Mouse (Mus musculus): Measurements from ENCODE around the gene Mecp2.
"Not testable (repeated sequence)": the region's sequence is repeated elsewhere in the genome, so short reads cannot be mapped to it uniquely, and the experiment has no call there.

Gene Mecp2

DNA sequence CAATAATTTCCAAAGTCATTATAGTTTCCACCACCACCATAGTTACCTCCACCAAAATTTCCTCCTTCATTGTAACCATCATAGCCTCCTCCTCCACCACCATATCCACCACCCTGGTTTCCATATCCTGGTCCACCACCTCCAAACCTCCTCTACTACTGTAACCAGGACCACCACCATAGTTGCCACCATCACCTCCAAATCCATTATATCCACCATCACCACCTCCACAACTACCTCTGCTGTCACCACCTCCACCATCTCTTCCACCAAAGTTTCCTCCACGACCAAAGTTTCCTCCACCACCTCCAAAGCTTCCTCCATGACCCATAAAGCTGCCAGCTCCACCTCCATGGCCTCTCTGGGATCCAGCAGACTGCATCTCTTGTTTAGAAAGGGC lies at the start of gene Mecp2:
Gene Mecp2, minus strand, starts transcription at position 101 of the 400 bp plus-strand sequence.
- DNase-seq = not testable (repeated sequence)

DNA sequence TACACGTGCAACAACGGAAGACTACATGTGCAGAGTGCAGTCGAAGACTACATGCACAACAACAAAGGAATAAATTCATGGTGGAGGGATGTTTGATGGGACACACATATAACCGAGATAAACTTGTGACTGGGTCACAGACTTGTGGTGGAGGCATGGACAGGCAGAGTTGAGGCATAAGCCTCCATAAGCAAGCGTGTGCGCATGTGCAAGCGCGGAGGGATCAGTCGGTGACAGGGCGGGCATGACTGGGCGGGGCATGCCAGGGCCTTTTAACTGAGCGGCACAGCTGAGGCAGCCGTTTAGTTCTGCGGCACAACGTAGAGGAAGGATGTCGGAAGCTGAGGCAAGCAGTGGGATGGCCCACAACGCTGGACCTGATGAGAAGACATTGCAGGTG lies 41.8 kb upstream of the Mecp2 start, which contains the start of gene Tktl1:
Gene Tktl1, plus strand, starts transcription at position 301 of the 400 bp plus-strand sequence.
- DNase-seq = no peak

DNA sequence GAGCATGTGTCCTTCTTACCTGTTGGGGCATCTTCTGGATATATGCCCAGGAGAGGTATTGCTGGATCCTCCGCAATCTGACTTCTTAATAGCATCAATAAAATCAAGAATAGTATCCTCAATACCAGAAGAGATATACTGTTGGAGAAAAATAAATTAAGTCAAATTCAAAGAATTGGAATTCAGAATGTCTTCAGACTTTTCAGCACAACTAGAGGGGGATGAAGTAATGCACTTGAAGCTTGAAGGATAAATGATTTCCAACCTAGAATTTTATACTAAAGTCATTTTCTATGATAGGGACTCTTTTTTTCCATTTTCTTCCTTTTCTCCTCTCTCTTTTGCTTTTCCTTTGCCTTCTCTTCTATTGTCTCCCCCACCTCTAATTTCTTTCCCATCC lies 32.6 kb upstream of the Mecp2 start, which contains the start of gene Tex28:
Gene Tex28, minus strand, starts transcription at position 101 of the 400 bp plus-strand sequence.
- DNase-seq = no peak

DNA sequence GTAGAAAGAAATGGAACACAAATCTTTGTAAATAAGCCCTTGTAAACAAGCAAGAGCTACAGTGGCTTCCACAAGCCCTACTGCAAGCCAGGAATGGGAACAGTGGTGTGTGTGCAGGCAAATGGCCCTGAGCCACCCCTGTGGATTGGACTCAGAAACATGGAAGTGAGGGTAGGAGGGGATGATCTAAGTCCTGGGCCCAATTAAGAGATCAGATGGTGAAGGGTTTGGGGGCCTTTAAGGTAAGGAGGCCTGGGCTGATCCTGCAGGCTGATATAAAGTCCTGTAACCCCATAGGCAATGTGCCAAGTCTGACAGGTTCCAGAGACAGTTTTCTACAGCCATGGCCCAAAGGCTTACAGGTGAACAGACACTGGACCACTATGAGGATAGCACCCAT lies 8.0 kb downstream of the Mecp2 start, which contains the start of gene Opn1mw:
Gene Opn1mw, plus strand, starts transcription at position 301 of the 400 bp plus-strand sequence.
- DNase-seq = no peak

DNA sequence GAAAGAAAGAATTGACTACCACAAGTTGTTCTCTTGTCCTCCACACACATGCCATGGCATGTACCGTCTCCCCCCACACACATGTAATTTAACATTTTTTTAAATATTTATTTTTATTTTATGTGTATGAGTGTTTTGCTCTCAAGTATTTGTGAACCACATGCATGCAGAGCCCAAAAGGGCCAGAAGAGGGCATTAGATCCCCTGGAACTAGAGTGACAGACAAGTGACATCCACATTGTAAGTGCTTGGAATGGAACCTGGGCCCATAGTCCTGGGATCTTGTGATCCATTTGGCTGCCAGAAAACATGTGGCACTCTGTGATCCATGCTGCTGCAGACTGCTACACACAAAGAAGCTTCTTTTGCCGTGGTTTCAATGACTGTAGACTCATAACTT lies 10.2 kb downstream of the Mecp2 start:
- peak; percentile 54 for DNase-seq

DNA sequence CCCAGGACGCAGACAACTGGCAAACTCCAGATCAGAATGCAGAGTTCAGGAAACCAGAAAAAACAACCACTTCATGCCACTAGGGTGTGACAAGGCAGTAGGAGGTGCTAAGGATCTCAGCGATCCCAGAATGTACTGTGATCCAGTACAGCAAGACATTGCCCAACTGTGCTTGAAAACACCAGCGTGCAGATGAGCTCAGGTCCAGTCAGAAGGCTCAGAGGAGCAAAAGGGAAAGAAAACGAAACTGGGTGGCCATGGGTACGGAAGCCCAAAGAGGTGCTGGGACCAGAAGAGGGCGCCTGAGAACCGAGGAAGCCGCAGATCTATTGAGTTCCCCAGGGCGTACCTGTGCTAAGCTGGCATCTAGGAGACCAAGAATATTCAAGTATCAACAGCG lies 19.7 kb downstream of the Mecp2 start:
- DNase-seq = peak; percentile 70

DNA sequence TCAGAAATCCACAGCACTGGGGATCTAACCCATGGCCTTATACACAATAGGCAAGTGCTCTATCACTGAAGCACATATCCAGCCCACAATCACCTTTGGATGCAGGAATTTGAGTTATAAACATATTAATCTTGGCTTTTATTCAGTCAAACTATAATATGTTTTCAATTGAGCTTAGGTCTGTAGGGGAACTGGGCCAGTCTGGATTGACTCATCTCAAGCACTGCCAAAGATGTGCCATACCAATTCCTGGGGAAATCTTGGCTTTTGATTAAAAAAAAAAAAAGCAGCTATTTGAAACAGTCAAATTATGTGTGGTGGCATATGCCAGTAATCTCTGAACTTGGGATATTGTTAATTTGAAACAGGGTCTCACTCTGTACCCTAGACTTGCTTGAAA lies 21.1 kb downstream of the Mecp2 start:
- DNase-seq = no peak

DNA sequence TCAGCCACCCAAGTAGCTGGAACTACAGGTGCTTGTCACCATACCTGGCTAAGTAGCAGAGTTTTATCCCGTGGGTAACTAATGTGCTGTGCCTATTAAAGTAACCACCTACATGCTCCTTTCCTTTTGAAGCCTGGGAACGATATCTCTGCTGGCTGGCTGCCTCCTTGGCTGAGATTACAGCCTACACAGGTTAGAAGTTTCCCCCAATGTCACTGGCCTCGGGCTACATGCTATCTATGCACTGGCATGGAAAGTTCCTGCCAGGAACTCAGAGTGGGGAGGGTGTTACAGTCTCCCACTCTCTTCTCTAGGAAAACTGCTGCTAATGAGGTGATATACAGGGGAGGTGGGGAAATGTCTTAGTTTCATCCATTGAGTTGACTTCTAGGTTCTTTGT lies 26.4 kb downstream of the Mecp2 start:
- DNase-seq = no peak

DNA sequence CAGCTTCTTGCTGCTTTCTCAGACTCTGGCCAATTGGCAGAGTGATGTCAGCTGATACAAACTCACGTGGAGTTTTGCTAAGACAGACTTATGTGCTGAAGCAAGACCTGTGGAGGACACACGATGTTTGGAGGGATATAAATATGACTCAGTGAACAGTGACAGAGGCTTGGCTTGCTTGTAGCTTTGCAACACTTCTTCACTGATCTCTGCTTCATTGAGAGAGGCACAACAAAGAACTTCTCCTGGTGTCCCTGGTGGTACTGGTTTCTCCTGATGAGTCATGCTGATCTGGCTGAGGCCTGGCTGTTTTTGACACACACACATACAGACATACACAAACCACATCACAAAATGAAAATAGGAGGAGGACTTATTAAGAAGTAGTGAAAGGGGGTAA lies 29.2 kb downstream of the Mecp2 start:
- DNase-seq = no peak

DNA sequence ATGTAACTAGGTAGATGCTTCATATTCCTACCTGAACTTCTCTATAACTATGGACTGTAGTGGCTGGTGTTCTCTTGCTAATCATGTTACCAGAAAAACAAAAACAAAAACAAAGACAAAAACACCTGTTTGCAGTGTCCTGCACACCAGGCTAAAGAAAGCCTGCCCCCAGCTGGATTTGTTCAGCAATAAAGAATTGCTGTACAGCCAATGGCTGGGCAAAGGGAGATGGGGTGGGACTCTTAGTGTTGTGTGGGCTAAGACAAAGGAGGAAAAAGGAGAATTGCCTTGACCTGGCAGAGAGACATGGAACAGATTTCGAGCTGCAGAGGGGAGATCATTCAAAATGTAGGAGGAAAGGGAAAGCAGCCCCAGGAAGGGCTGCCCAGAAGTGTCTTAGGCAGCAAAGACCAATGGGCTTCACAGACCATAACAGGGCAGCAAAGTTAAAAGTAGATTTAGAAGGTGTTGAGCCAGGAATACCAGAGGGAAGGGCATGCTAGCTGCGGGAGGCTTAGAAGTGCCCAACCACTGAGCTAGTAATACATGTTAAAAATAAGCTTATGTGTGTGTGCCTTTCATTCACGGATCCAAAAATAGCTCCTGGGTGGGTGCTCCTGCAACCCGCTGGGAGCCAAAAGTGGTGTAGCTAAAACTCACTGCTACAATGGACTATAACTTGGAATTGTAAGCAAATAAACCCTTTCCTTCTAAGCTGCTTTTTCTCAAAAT lies 31.5 kb downstream of the Mecp2 start:
- no peak for DNase-seq

DNA sequence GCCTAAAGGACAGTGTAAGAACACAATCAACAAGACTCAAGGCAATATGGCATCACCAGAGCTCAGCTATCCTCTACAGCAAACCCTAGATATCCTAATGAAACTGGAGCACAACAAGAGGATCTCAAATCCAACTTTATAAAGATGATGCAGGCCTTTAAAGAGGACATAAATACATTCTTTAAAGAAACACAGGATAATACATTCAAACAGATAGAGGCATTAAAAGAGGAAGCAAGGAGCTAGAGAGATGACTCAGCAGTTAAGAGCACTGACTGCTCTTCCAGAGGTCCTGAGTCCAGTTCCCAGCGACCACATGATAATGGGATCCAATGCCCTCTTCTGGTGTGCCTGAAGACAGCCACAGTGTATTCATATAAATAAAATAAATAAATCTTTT lies 40.0 kb downstream of the Mecp2 start:
- DNase-seq = no peak

DNA sequence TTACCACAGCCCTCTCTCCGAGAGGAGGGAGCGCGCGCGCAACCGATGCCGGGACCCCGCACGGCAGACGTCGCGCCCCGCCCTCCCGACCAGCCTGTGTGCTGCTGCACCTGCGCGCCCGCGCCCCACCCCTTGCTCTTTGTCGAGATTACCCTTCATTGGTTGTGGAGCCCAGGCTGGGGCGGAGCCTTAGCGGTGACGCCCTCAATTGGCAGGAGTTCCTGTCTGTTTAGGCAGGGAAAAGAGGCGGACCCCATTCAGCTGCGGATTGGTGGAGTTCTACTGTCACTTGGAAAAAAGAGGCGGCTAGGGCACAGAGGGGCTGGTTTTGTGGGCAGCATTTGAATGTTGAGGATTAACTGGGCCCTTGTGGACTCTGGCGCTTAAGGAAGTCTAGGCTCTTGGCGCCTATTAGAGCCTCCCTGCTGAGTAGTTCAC lies 49.5 kb downstream of the Mecp2 start:
- peak; percentile 95 for DNase-seq

DNA sequence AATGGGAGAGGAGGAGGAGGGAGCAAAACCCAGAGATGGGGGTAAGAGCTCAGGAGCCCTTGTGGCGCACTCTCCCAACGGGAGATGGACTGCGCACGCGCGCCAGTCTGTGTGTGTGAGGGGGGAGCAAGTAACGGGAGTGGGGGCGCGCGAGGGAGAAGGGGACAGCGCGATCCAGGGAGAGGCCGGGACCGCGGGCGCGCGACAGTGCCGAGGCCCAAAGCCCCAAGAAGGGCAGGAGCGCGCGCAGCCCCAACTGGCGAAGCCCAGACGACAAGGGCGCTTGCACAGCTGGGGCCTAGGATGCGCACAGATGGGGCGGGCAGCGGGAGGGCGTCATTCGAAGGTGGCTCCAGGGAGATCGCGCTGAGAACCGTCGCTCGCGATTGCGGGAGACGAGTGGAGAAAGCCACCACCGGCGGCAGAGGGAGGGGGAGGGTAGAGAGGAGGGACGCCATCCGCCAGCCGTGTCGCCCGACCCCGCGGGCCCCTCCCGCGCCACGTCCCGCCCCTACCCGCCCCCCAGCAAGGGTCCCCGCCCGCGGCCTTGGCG lies 50.1 kb downstream of the Mecp2 start:
- peak; percentile 78 for DNase-seq

DNA sequence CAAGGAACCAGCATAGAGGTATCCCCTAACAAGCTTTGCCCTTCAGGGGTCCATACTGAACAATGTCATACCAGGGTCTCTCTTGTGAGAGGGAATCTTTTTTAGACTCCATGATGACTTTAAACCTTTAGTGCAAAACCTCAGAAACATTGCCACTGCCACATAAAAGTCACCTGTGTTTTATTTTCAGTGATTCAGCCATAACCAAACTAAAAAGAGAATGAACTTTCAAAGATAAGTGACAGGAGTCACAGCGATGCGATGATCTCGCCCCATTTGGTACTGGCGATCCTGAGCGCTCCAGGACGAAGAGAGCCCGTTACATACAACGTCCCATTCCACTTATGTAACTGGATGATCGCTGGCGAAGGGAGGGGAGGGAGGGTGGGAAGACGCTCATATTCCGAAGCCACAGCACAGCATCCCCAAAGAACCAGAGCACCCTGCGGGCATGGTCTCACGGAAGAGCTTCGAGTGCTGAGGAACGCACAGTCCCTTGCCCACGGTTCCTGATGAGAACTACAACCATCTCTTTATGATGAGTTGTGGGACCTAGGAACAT lies 50.8 kb downstream of the Mecp2 start:
- DNase-seq = no peak

DNA sequence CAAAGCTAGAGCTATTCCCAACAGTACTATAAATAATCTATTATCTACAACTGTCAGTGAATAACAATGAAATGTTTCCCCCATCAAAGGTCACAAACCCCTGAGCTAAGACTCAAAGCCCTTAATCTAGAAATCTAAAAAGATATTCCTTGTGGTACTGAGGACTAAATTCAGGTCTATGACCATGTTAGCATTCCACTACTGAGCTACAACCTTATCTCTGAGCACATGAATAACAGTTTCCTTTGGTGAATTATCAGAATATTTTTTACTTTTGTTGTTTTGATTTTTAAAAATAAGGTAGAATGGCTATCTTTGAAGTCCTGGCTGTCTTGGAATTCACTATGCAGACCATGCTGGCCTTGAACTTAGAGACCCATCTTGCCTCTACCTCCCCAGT lies 64.4 kb downstream of the Mecp2 start:
- no peak for DNase-seq

DNA sequence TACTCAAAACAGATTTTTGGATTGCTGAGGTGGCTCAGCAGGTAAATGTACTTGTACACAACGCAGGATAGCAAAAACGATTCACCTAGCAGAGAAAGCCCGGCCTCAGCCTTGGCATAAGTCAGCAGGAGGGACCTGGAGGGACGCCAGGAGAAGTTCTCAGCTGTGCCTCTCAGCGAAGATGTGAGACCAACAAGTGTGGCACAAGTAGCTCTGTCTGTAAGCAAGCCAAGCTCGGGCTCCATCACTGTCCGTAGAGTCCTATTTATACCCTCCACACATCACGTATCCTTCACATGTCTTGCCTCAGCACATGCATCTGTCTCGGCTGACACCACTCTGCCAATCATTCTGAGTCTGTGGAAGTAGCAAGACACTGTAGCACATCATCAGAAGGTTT lies 67.3 kb downstream of the Mecp2 start:
- no peak for DNase-seq

DNA sequence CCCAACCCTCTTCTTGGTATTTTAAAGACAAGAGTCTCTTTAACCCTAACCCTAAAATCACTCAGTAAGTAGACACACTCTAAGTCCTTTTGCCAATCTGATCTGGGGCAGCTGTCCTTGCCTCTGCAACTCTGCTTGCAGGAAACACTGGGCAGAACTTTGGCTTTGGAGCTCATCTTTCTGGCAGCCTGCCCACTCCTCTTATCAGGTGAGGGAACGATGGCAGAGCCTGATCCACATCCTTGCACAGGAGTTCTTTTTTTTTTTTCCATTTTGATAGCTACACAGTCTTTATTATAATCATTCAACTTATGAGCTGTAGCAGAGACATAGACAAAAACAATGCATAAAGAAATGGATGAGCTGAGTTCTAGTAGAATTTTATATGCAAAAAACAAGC lies 90.1 kb downstream of the Mecp2 start:
- DNase-seq = no peak

DNA sequence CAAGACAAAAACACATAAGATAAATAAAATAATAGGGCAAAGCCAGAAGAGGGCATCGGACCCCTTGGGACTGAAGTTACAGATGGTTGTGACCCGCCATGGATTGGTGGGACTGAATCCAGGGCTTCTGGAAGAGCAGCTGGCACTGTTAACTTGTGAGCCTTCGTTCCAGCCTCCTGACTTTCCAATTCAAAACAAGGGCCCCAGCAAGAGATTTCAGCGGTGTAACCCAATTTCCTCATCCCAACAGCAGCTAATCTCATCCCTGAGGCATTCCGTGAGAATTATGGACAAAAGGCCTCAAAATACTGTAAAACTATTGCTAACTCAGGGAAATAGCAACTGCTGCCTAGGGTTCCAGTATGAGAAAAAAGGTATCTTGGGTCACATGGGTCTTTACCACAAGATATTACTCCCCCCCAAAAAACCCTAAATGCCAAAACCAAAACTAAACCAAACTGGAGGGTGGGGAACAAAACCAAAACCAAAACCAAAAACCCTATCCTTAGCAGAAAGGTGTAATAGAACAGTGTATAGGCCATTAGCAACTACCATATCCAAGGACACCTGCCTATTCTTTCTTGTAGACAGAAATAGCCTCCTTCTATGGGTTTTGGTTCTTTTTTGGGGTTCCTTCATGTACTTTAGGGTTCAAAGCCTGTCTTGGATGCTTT lies 97.3 kb downstream of the Mecp2 start:
- no peak for DNase-seq

DNA sequence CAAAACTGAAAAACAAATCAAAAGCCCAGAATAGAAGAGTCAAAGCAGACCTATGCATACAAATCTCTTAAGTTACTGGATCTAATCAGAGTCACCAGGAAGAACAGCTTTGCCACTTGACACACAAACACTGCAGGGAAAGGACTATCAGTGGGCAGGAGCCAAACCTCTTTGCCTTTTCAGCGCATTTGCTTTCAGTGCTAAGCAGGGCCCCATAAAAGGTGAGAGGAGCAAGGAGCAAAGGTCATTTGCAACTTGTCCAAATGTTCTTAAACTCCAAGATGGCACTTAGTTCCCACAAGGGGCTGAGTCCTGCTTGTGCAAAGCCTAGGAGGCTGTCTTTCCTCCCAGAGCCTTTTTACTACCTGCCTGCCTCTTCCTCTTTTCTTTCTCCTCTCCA lies 105.2 kb downstream of the Mecp2 start:
- no peak for DNase-seq

DNA sequence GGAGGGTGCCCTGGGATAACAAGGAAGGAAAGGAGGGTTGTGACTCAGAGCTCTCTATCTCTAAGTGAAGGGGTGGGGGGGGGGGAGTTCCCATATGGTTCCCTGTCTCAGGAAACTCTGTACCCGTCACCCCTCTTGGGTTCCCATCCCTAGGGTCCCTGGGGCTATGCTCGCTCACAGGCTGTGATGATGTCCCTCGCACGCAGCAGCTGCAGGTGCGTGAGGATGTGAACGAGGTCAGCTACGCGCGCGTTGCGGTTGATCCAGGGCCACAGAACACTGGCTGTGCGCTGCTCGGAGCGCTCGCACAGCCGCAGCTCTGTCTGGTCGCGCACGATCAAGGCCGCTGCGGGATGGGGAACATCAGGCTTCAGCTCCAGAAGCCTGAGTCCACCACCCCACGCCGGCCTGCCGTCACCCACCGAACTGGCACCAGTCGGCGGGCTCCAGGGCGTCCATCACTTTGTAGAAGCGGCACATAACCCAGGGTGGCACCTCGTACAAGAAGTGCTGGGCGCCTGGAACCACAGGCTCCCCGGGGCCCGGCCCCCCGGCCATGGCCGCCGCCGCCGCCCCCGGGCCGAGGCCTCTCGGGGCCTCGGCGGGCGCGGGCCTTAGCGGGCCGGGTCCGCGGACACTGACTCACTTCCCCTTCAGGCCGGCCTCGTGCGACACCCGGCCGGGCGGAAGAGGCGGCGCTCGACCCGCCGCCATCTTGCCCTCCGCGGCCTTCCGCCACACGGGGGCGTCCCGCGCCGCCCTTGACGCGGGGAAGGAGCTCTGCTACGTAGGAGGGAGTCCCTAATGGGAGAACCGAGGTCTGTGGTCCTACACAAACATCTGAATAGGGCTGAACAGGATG lies 111.7 kb downstream of the Mecp2 start, which contains the start of gene Irak1:
Gene Irak1, minus strand, starts transcription at position 731 of the 862 bp plus-strand sequence.
- peak; percentile 82 for DNase-seq

DNA sequence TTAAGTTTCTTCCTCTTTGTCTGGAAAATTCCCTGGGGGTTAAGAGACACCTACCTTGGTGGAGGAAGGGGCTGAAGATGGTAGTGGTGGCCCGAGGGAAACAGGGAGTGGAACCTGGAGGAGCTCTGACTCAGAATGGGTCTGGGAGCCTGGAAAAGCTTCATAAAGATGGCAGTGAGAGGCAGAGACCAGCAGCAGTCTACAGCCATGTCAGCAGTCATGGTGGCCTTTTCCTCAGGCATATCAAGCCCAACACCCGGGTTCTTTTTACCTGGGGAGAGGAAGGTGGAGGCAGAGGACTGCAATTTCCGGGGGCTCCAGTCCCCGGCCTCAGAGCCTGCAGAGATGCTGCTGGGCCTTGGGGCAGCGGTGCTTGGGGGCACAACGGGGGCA lies 112.4 kb downstream of the Mecp2 start:
- DNase-seq = no peak

DNA sequence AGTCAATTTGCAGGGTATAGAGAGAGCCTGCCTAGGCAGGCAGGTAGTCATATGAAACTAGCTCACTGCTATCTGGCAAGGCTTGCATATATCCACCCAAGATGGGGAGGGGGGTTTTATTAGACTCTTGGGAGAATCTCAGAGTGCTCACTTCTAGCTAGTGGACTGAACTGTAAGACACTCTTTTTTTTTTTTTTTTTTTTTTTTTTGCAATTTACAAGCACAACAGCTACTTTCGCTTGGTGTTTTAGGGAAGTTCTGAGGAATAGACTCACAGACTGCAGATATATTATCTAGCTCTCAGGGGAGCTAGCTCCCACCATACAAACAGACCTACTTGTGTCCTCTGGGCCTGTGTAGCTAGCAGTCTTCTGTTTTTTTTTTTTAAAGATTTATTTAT lies 120.6 kb downstream of the Mecp2 start:
- no peak for DNase-seq

DNA sequence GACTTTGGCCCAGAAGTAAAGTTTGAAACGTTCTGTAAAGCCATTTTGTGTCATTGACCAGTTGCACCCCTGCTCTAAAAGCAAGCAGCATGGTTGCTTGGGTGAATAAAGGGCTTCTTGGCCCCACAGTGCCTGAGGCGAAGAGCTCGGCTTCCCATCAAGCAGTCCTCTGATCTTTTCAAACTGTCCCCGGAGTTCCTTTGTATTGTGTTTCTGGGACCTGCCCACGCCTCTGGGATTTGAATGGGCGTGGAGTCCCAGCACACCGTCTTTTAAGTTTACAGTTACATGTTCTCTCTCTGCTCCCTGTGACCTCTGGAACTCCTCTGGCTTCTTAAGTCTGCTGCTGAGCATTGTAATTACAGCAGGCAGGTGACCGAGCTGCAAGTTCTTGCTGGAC lies 127.1 kb downstream of the Mecp2 start:
- DNase-seq = no peak
